Mouse (Mus musculus): Measurements from ENCODE around the gene 1700056E22Rik.

GRCm38 (mm10) chr1:184066460-184067287 is 32.6 kb upstream of the 1700056E22Rik start:
- TF ChIP-seq CTCF (IDR thresholded peaks at IDR 0.05; ENCODE audit: borderline replicate concordance, insufficient read depth, low read length) (no peak), POLR2A (IDR thresholded peaks at IDR 0.05; ENCODE audit: low read depth, low read length) (no peak)
